Mouse (Mus musculus): ENCODE results near the gene Capn10. TPM values are rescaled to one million over a fixed set of nuclear protein-coding genes. Genes with fewer than 3 reads are reported as not detected.
"Not testable (repeated sequence)": the region's sequence is repeated elsewhere in the genome, so short reads cannot be mapped to it uniquely, and the experiment has no call there.

The Capn10 gene
- total RNA-seq, 2 experiments from 2014 or later = 8.0 to 8.2 TPM

DNA sequence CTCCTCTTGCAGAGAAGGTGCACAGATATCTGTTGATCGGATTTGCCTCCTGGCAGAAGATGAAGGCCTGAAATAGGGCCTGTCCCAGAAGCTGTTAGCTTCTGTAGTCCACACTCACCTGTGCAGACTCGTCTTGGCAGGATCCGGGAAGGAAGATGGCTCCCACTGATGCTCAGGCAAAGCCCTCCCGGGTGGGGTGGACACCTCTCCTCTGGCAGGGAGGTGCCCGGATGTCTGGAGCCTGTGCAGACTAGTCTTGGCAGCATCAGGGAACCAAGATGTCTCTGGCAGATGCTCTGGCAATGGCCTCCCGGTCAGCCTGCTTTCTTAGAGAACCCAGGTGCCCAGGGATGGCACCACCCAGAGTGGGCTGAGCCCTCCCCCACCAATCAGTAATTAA is 36.6 kb downstream of the Capn10 start:
- DNase-seq; intact Hi-C loops (cut with DNase I): not testable (repeated sequence)

GRCm38 (mm10) chr1:92971879-92972795 is 38.0 kb downstream of the Capn10 start:
- no peak for DNase-seq
- intact Hi-C loops (cut with DNase I) = no loop called here

- intact Hi-C loops (cut with DNase I) = no loop called here
- DNase-seq = peak; percentile 40 to 59
Observed at GRCm38 (mm10) chr1:92972854-92973253, 38.7 kb downstream of the Capn10 start.

DNA sequence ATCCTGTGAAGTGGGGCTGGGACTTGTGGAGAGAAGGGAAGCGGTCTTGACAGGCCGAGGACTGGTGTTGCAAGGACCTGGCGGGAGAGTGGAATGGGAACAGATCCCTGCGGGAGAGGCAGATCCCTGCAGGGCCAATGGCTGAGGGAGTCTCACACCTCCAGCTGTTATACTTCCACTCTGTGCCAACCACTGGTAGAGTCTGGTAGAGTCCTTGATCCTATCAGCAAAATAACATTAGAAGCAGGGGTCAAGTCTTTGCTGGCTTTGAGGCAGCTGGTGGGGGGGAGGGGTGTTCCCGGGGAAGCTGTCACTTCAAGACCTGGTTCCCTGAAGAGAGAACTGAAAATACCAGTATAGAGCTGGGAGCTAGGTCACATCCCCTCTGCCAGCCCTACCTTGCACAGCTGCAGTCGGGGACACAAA is 42.0 kb downstream of the Capn10 start:
- no peak for DNase-seq
- intact Hi-C loops (cut with DNase I) = loop anchor here (2.0 kb wide), 1 partner anchor 13 kb away; no protein-coding TSS in a partner anchor

DNA sequence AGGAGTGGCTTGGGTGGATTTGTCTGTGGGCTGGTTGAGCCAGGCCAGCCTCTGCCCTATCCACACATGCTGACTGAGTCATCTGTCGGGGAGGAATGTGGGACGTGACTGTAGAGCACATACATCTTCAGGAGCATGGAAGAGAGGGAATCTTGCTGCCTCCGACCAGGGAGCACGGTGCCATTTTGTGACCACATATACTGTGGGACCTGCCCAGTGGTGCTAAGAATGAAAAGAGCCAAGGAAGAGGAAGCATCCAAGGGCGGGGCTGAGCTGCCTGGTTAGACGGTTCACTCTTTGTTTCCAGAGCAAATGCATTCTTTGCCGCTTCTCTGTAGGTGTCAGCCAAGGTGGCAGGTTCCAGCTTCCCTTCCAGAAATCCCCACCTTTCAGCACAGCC is 44.5 kb downstream of the Capn10 start:
- no peak for DNase-seq
- intact Hi-C loops (cut with DNase I) = no loop called here

GRCm38 (mm10) chr1:92979073-92979602 is 45.0 kb downstream of the Capn10 start:
- intact Hi-C loops (cut with DNase I) = no loop called here
- DNase-seq = no peak

DNA sequence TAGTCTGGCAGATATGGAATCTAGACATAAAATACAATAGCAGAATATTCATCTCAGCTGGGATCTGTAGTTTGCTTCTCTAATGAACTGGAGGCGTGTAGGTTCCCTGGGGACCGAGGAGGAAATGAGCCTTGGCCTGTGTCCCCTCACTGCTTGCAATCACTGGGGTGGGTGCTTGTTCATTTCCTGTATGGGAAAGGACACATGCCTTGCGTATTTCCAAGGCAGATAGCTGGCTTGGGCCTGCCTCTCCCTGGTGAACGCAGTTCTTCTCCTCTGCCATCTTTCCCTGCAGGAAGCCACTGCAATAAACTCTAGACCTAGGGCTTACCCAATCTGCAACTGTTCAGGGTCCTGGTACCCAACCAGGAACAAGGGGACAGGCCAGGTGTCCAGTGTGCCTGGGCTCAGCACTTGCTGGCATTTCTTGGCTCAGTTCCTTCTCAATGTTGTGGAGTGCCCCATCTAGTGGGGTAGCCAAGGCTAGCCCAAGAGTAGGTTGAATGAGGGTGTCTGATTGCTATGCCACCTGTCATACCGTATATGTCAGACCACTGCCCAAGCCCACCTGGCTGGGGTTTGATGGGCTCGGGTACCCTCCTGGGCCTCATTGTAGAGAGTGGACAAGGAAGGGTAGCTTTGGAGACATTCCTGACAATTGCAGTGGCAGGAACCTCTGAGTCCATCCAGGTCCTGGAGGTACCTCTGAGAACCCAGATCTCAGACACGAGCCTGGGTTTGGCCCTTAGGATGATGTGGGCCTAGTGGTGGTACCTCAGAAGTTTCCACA is 47.1 kb downstream of the Capn10 start:
- DNase-seq = peak; percentile 62 to 69
- intact Hi-C loops (cut with DNase I) = no loop called here

GRCm38 (mm10) chr1:92982931-92983605 is 48.9 kb downstream of the Capn10 start:
- DNase-seq = no peak
- intact Hi-C loops (cut with DNase I) = no loop called here

- intact Hi-C loops (cut with DNase I) = loop anchor here (2.0 kb wide), 1 partner anchor 56 kb away; no protein-coding TSS in a partner anchor
- DNase-seq = no peak
Observed at GRCm38 (mm10) chr1:92984999-92985398, 50.8 kb downstream of the Capn10 start.

DNA sequence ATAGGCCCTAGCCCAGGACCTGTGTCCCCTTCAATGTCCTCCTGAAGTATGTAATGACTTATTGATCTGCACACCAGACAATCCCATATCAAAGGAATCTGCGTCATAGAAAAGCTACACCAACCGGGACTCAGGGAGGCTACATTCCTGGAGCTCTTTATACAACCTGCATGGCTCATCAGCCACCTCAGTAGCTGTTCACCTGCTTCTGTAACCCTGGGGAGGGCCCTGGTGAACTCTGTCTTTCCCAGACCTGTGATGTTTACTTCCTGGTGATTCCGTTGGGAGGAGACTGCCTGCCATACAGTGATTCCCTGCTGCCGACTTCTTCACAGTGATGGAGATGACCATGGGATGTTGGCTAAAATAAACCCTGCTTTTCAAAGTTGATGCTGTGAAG is 54.7 kb downstream of the Capn10 start:
- no peak for DNase-seq
- intact Hi-C loops (cut with DNase I) = no loop called here

GRCm38 (mm10) chr1:92989891-92990290 is 55.7 kb downstream of the Capn10 start:
- no peak for DNase-seq
- intact Hi-C loops (cut with DNase I) = no loop called here

- intact Hi-C loops (cut with DNase I) = no loop called here
- DNase-seq = no peak
Observed at GRCm38 (mm10) chr1:92992214-92992855, 58.2 kb downstream of the Capn10 start.

- intact Hi-C loops (cut with DNase I) = no loop called here
- no peak for DNase-seq
Observed at GRCm38 (mm10) chr1:92992880-92993279, 58.7 kb downstream of the Capn10 start.

Other genes starting within 250 kb of the Capn10 start
- 100 to 1,000 TPM; 425 to 453 TPM for gene Gpc1, start 102.7 kb upstream of the Capn10 start, total RNA-seq (2021)
- not detected for gene Ankmy1, start 31.5 kb upstream of the Capn10 start, total RNA-seq (2021)
- 10 to 100 TPM; 12.3 to 13.9 TPM for gene Dusp28, start 27.4 kb upstream of the Capn10 start, total RNA-seq (2021)
- gene Rnpepl1, start 23.6 kb upstream of the Capn10 start, total RNA-seq (2021) = 10 to 100 TPM; 79.4 to 82.5 TPM
- under 1 TPM; 0.36 to 0.41 TPM for gene Gpr35, start 16.5 kb downstream of the Capn10 start, total RNA-seq (2021)
- gene Aqp12, start 72.0 kb downstream of the Capn10 start, total RNA-seq (2021) = not detected
- gene Kif1a, start 167.6 kb downstream of the Capn10 start, total RNA-seq (2021) = 1 to 10 TPM; 1.7 to 2.0 TPM
- not detected for gene Agxt, start 200.9 kb downstream of the Capn10 start, total RNA-seq (2021)
- gene 2310007B03Rik, start 226.6 kb downstream of the Capn10 start, total RNA-seq (2021) = not detected
- gene Crocc2, start 234.3 kb downstream of the Capn10 start, total RNA-seq (2021) = not detected

Data from heart, postnatal 36 days (tissue).